Mouse (Mus musculus): ENCODE results near the gene Mapk6.

Mapk6 gene

GRCm38 (mm10) chr9:75424358-75425150 lies 14.7 kb upstream of the Mapk6 start:
- no peak for DNase-seq (ENCODE audit: low spot score)

GRCm38 (mm10) chr9:75423683-75424082 lies 13.9 kb upstream of the Mapk6 start:
- DNase-seq (ENCODE audit: low spot score), result no peak

GRCm38 (mm10) chr9:75422251-75422691 lies 12.5 kb upstream of the Mapk6 start:
- DNase-seq (ENCODE audit: low spot score), result no peak

GRCm38 (mm10) chr9:75414204-75414603 lies 4.4 kb upstream of the Mapk6 start:
- DNase-seq (ENCODE audit: low spot score), result no peak

GRCm38 (mm10) chr9:75413206-75413605 lies 3.4 kb upstream of the Mapk6 start:
- DNase-seq (ENCODE audit: low spot score), result no peak

- no peak for DNase-seq (ENCODE audit: low spot score)
Measured at GRCm38 (mm10) chr9:75411584-75411983, 1.8 kb upstream of the Mapk6 start.

GRCm38 (mm10) chr9:75410868-75411487 lies 1.2 kb upstream of the Mapk6 start:
- no peak for DNase-seq (ENCODE audit: low spot score)

- peak; percentile 78 for DNase-seq (ENCODE audit: low spot score)
Measured at GRCm38 (mm10) chr9:75409031-75409851, 564 bp downstream of the Mapk6 start.

GRCm38 (mm10) chr9:75408204-75408826 lies 1.5 kb downstream of the Mapk6 start:
- no peak for DNase-seq (ENCODE audit: low spot score)

GRCm38 (mm10) chr9:75407803-75408202 lies 2.0 kb downstream of the Mapk6 start:
- peak; percentile 44 for DNase-seq (ENCODE audit: low spot score)

GRCm38 (mm10) chr9:75406121-75406520 lies 3.7 kb downstream of the Mapk6 start:
- no peak for DNase-seq (ENCODE audit: low spot score)

- DNase-seq (ENCODE audit: low spot score), result no peak
Measured at GRCm38 (mm10) chr9:75403520-75403919, 6.3 kb downstream of the Mapk6 start.

- DNase-seq (ENCODE audit: low spot score), result no peak
Measured at GRCm38 (mm10) chr9:75401593-75402504, 8.0 kb downstream of the Mapk6 start.

- no peak for DNase-seq (ENCODE audit: low spot score)
Measured at GRCm38 (mm10) chr9:75400639-75401038, 9.2 kb downstream of the Mapk6 start.

- DNase-seq (ENCODE audit: low spot score), result no peak
Measured at GRCm38 (mm10) chr9:75399069-75399468, 10.7 kb downstream of the Mapk6 start.

- no peak for DNase-seq (ENCODE audit: low spot score)
Measured at GRCm38 (mm10) chr9:75395971-75396370, 13.8 kb downstream of the Mapk6 start.

- DNase-seq (ENCODE audit: low spot score), result no peak
Measured at GRCm38 (mm10) chr9:75393251-75393650, 16.6 kb downstream of the Mapk6 start.

- DNase-seq (ENCODE audit: low spot score), result peak; percentile 37
Measured at GRCm38 (mm10) chr9:75385218-75385974, 24.4 kb downstream of the Mapk6 start.

- DNase-seq (ENCODE audit: low spot score), result no peak
Measured at GRCm38 (mm10) chr9:75384337-75384962, 25.4 kb downstream of the Mapk6 start.

- DNase-seq (ENCODE audit: low spot score), result no peak
Measured at GRCm38 (mm10) chr9:75383785-75384184, 26.0 kb downstream of the Mapk6 start.
